Mouse (Mus musculus) layer of hippocampus, adult 18-20 months (tissue): ENCODE results near the gene Taar7d. TPM values are rescaled to one million over a fixed set of nuclear protein-coding genes. Genes with fewer than 3 reads are reported as not detected.
"Not testable (repeated sequence)": the region's sequence is repeated elsewhere in the genome, so short reads cannot be mapped to it uniquely, and the experiment has no call there.

Experiments
- DNase-seq, 2 experiments: peaks; one replicate each; pipeline ENCODE4 v3.0.0; 2022; ENCODE audit warnings: low spot score in 2 of 2
- long read RNA-seq: library from polyadenylated mRNA; stranded (forward); transcript quantifications from one replicate; pipeline ENCODE4 v2.0.0, GENCODE M21; 2021
- total RNA-seq, 2 experiments: library from RNA; stranded (reverse); gene quantifications; 2 replicates each; pipeline ENCODE4 v1.2.3; 2021

Gene Taar7d
- not detected for total RNA-seq
- long read RNA-seq: 0 reads

- no peak for DNase-seq
Measured at GRCm38 (mm10) chr10:24026922-24027321, at the start of gene Taar7d. Gene Taar7d (plus strand): TSS chr10:24027222.

- no peak for DNase-seq
Measured at GRCm38 (mm10) chr10:23977958-23978357, 49.1 kb upstream of the Taar7d start.

GRCm38 (mm10) chr10:23978901-23979705, 47.9 kb upstream of the Taar7d start:
- DNase-seq: peak; percentile 54 to 81

GRCm38 (mm10) chr10:23985546-23985945, 41.5 kb upstream of the Taar7d start, which contains the start of gene Taar6:
Gene Taar6 (minus strand): TSS chr10:23985646.
- DNase-seq: no peak

- DNase-seq: no peak
Measured at GRCm38 (mm10) chr10:23986419-23986818, 40.6 kb upstream of the Taar7d start.

- DNase-seq: no peak
Measured at GRCm38 (mm10) chr10:23993381-23993780, 33.6 kb upstream of the Taar7d start, which contains the start of gene Taar7a. Gene Taar7a (minus strand): TSS chr10:23993481.

GRCm38 (mm10) chr10:23999639-24000038, 27.4 kb upstream of the Taar7d start, which contains the start of gene Taar7b:
Gene Taar7b (plus strand): TSS chr10:23999939.
- DNase-seq: no peak

GRCm38 (mm10) chr10:24006442-24006841, 20.6 kb upstream of the Taar7d start:
- DNase-seq: no peak

- no peak for DNase-seq
Measured at GRCm38 (mm10) chr10:24007034-24007433, 20.0 kb upstream of the Taar7d start.

- no peak for DNase-seq
Measured at GRCm38 (mm10) chr10:24008143-24008542, 18.9 kb upstream of the Taar7d start.

GRCm38 (mm10) chr10:24031347-24031746, 4.3 kb downstream of the Taar7d start:
- no peak for DNase-seq

- no peak for DNase-seq
Measured at GRCm38 (mm10) chr10:24037314-24037713, 10.3 kb downstream of the Taar7d start, which contains the start of gene Taar7e. Gene Taar7e (plus strand): TSS chr10:24037614.

- DNase-seq: no peak
Measured at GRCm38 (mm10) chr10:24040120-24040869, 13.3 kb downstream of the Taar7d start.

GRCm38 (mm10) chr10:24049210-24049609, 22.2 kb downstream of the Taar7d start, which contains the start of gene Taar7f:
Gene Taar7f (plus strand): TSS chr10:24049510.
- DNase-seq: no peak

- DNase-seq: no peak
Measured at GRCm38 (mm10) chr10:24052039-24052438, 25.0 kb downstream of the Taar7d start.

- no peak for DNase-seq
Measured at GRCm38 (mm10) chr10:24058986-24059385, 32.0 kb downstream of the Taar7d start.

GRCm38 (mm10) chr10:24074751-24075150, 47.7 kb downstream of the Taar7d start:
- not testable (repeated sequence) for DNase-seq

GRCm38 (mm10) chr10:24076200-24076599, 49.2 kb downstream of the Taar7d start, which contains the start of gene Taar8a:
Gene Taar8a (plus strand): TSS chr10:24076500.
- DNase-seq: not testable (repeated sequence)
